Mouse (Mus musculus) liver, postnatal 0 days (tissue): ENCODE data around the gene Acrbp.

Experiments
- CTCF ChIP-seq: sonication (generic); IDR thresholded peaks from 2 replicates; pipeline ENCODE4 v1.5.1; 2016; ENCODE audit warnings: antibody characterized with exemption, low read depth
- EP300 ChIP-seq: IDR thresholded peaks from 2 replicates; pipeline ENCODE4 v1.6.1; 2016; ENCODE audit warnings: antibody characterized with exemption, low read depth, mild to moderate bottlenecking

GRCm38 (mm10) chr6:125063906-125064305 is 14.4 kb downstream of the Acrbp start:
- TF ChIP-seq CTCF (no peak), EP300 (no peak)
